Mouse (Mus musculus) intestine, postnatal 0 days (tissue): ENCODE data around the gene Slc35e3. TPM values are rescaled to one million over a fixed set of nuclear protein-coding genes. Genes with fewer than 3 reads are reported as not detected.

Source experiments
- ATAC-seq: fragments of 200-750 bp; cut with Nextera tagmentation; 2 replicates; pipeline ENCODE4 v1.8.0; 2017; ENCODE audit warnings: mild to moderate bottlenecking, moderate TSS enrichment, moderate library complexity
- H3K27ac ChIP-seq: fragments of 300-500 bp; sonication (generic); 2 replicates; pipeline ENCODE4 v1.5.1; 2014; ENCODE audit warnings: mild to moderate bottlenecking, low read depth, low read length, moderate library complexity
- H3K27me3 ChIP-seq: fragments of 300-500 bp; sonication (generic); replicated peaks from 2 replicates; pipeline ENCODE4 v1.6.1; 2014; ENCODE audit warnings: low read length, mixed read lengths; ENCODE audit not compliant: control insufficient read depth, insufficient read depth
- H3K36me3 ChIP-seq: fragments of 300-500 bp; sonication (generic); 2 replicates; pipeline ENCODE4 v1.6.1; 2014; ENCODE audit warnings: mild to moderate bottlenecking, moderate library complexity; ENCODE audit not compliant: control insufficient read depth, insufficient read depth
- H3K4me1 ChIP-seq: fragments of 300-500 bp; sonication (generic); replicated peaks from 2 replicates; pipeline ENCODE4 v1.6.1; 2014; ENCODE audit warnings: antibody characterized with exemption, low read length, mixed read lengths; ENCODE audit not compliant: control insufficient read depth, insufficient read depth
- H3K4me2 ChIP-seq: fragments of 300-500 bp; sonication (generic); replicated peaks from 2 replicates; pipeline ENCODE4 v1.6.1; 2014; ENCODE audit warnings: low read depth, mild to moderate bottlenecking, moderate library complexity
- H3K4me3 ChIP-seq: fragments of 300-500 bp; sonication (generic); 2 replicates; pipeline ENCODE4 v1.5.1; 2014; ENCODE audit warnings: low read depth, low read length
- H3K9ac ChIP-seq: fragments of 300-500 bp; sonication (generic); 2 replicates; pipeline ENCODE4 v1.6.1; 2014; ENCODE audit warnings: mild to moderate bottlenecking, low read depth, low read length
- H3K9me3 ChIP-seq: fragments of 300-500 bp; sonication (generic); 2 replicates; pipeline ENCODE4 v1.6.1; 2016; ENCODE audit warnings: mixed run types; ENCODE audit not compliant: control insufficient read depth
- CTCF ChIP-seq: sonication (generic); IDR thresholded peaks from 2 replicates; pipeline ENCODE4 v1.5.1; 2016; ENCODE audit warnings: low read depth, mild to moderate bottlenecking, control low read depth, antibody characterized with exemption, moderate library complexity
- WGBS: fragments of 180-500 bp; shearing (Covaris S2); extraction: QIAGEN DNeasy Blood & Tissue Kit; methylation state at CpG from one replicate; pipeline ENCODE4 v1.1.7; 2014; 5-methylcytosine and 5-hydroxymethylcytosine counted together
- polyA plus RNA-seq: library from polyadenylated mRNA; unstranded; fragments of >200 nt; fragmentation: Nextera tagmentation; extraction: Ambion mirVana; gene quantifications from 2 replicates; pipeline ENCODE4 v1.2.1, GENCODE M21; 2015

Gene Slc35e3
- polyA plus RNA-seq, 1 experiment from 2014 or later, result 13.5 TPM

DNA sequence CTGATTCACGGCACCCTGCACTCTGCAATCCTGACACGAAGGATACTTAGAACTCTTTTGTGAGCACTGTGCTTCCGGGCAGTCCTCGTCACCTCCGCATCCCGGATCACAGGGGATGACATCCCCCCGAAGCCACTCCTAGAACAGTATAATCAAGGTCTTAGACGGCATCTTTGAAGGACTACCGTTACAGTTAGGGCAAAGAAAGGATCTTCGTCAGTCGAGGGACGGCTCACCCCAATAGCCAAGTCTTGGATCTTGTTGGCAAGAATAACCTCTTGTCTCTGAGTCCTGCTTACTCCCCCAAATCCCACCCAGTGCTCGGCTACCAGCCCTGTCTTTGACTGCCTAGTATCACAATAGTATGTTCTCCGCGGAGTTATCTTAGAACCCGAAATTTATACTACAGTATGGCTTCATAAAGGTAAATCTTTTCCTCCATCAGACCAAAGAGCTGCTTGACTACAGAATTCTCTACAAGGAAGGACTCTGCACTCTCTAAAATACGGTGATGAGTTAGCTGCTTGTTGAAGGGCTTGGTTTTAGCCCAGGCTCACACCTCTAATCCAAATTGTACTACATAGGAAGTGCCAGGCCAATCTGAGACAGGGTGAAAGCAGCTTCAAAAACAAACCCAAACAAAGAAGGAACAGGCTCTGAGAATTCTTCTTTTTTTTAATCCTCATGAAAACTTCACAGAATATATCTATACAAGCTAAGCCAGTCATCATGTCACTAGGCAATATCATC is 44.4 kb upstream of the Slc35e3 start:
- H3K4me2 ChIP-seq, result no peak overlapping the region
- H3K4me1 ChIP-seq, result no peaks in the 10 kb centered on the region
- ATAC-seq, result no peak
- H3K4me3 ChIP-seq, result no peak overlapping the region
- H3K9me3 ChIP-seq, result no peaks in the 10 kb centered on the region
- 90% methylated on average over 17 of the region's 17 CpGs for WGBS
- H3K27ac ChIP-seq, result no peak overlapping the region
- no peak for TF ChIP-seq CTCF
- no peak overlapping the region for H3K9ac ChIP-seq
- H3K27me3 ChIP-seq, result no peaks in the 10 kb centered on the region
- peaks cover 7% of the 10 kb centered on the region for H3K36me3 ChIP-seq

DNA sequence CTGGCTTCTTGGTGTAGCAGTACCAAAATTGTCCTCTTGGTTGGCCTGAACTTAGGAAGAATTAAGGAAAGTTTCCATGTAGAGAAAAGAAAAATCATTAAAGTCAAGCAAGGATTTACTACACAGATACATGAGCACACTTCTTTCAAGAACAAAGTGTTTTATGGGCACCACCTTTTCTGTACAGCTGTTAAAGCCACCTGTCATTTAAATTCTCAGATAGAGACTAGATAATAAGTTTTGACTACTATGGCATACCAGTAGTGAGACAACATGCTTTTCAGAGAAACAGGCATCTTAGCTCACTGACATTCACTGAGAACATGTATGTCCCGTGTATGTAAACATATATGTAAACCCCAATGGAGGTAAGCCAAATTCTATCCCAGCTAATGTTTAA is 43.8 kb upstream of the Slc35e3 start:
- no peak overlapping the region for H3K4me2 ChIP-seq
- H3K4me3 ChIP-seq, result no peak overlapping the region
- WGBS, result 92% methylated on average over 1 of the region's 1 CpGs

DNA sequence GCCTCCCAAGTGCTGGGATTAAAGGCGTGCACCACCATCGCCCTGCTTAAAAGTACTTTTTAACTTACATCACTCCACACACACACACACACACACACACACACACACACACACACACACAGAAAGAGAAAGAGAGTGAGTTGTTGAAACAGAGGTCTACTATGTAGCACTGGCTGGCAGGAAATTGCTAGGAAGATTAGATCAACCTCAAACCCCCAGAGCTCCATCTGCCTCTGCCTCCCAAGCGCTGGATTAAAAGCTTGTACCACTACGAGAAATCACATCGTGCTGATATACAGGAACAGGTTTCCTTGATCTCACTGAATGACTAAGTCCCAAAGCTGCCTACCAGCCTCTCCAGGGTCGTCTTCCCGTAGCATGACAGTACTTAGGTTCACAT is 38.5 kb upstream of the Slc35e3 start:
- Histone ChIP-seq H3K36me3 (peaks cover 54% of the 10 kb centered on the region), H3K4me2 (no peak overlapping the region), H3K4me1 (no peaks in the 10 kb centered on the region), H3K4me3 (no peak overlapping the region), H3K9me3 (no peaks in the 10 kb centered on the region), H3K27me3 (no peaks in the 10 kb centered on the region), H3K27ac (no peak overlapping the region), H3K9ac (no peak overlapping the region)
- ATAC-seq, result no peak
- 93% methylated on average over 7 of the region's 7 CpGs for WGBS
- no peak for TF ChIP-seq CTCF

More for the DNA sequence above, 43.8 kb upstream of the Slc35e3 start:
- H3K9ac ChIP-seq, result no peak overlapping the region
- H3K4me1 ChIP-seq, result no peaks in the 10 kb centered on the region
- no peak for TF ChIP-seq CTCF
- peaks cover 13% of the 10 kb centered on the region for H3K36me3 ChIP-seq
- H3K27ac ChIP-seq, result no peak overlapping the region
- H3K27me3 ChIP-seq, result no peaks in the 10 kb centered on the region
- no peaks in the 10 kb centered on the region for H3K9me3 ChIP-seq
- no peak for ATAC-seq

DNA sequence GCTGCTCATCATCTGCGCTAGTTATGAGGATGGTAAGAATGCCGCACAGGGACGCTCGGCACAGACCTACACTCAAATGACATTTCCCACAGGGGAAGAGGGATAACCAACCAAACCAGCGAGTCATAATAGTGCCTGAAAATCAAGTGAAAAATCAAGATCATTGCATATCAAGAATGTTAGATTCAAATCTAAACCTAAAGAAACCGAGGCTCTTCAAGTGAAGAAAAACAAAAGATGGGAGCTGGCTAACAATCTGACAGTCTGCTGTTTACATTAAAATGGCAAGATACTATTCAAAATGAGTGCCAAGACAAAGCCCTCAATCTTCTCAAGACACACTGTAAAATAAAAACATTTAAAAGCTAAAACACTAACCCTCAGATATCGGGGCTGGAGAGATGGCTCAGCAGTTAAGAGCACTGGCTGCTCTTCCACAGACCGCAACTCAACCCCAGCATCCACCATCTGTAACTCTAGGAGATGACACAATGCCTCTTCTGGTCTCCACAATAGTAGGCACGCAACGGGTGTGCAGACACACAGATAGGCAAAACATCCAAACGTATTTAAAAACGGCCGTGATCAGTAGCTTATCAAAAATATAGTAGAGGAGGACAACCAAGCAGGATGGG is 37.7 kb upstream of the Slc35e3 start:
- H3K9me3 ChIP-seq, result no peaks in the 10 kb centered on the region
- H3K27ac ChIP-seq, result no peak overlapping the region
- H3K9ac ChIP-seq, result no peak overlapping the region
- H3K4me1 ChIP-seq, result no peaks in the 10 kb centered on the region
- H3K36me3 ChIP-seq, result peaks cover 61% of the 10 kb centered on the region
- no peak for ATAC-seq
- H3K4me3 ChIP-seq, result no peak overlapping the region
- no peaks in the 10 kb centered on the region for H3K27me3 ChIP-seq
- TF ChIP-seq CTCF, result no peak
- 93% methylated on average over 13 of the region's 13 CpGs for WGBS
- H3K4me2 ChIP-seq, result no peak overlapping the region

DNA sequence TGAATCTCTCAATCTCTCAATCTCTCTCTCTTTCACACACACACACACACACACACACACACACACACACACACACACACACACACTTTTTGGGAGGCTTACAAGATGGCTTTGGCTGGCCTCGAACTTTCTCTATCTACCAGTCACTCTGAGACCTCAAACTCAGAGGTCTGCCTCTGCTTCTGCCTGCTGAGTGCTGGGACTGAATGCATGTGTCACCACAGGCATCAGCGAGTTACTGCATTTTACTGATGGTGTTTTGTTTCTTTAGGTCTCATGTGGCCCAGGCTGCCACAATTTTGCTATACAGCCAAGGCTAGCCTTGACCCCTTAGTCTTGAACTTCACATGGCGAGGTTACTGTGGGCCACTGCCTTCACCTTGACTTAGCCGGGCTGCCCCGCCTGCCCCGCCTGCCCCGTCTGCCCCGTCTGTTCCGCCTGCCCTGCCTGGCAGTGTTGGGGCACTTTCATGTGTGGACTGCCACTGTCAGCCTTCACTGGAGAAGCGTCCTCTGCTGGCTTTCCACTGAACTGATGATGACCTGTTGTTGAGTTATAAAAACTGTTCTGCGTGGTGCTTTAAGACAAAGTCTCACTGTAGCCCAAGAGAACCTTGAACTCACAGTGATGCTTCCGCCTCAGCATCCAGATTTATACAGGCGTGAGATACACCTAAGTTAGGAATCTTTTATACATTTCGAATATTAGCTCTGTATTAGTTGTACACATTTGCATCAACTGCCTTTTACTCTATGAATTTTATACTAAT is 36.5 kb upstream of the Slc35e3 start:
- no peaks in the 10 kb centered on the region for H3K27me3 ChIP-seq

DNA sequence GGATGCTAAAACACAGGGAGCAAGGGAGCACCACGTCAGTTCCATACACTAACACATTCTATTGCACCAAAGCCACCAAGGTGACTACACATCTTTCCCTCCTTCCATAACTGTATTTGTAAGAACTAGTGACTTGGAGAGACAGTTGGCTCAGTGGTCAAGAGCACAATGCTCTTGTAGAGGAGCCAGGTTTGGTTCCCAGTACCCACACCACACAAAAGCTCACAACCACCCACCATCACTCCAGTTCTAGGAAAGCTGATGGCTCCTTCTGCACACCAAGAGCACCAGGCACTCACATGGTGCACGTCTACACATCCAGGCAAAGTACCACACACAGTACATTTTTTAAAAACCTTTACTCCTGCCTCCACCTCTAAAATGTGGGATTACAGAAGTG is 35.9 kb upstream of the Slc35e3 start:
- Histone ChIP-seq H3K9ac (no peak overlapping the region), H3K27me3 (no peaks in the 10 kb centered on the region), H3K4me3 (no peak overlapping the region), H3K36me3 (peaks cover 63% of the 10 kb centered on the region), H3K4me2 (no peak overlapping the region), H3K9me3 (no peaks in the 10 kb centered on the region), H3K4me1 (no peaks in the 10 kb centered on the region), H3K27ac (no peak overlapping the region)
- ATAC-seq, result no peak
- no peak for TF ChIP-seq CTCF
- 87% methylated on average over 2 of the region's 2 CpGs for WGBS

More for the DNA sequence above, 36.5 kb upstream of the Slc35e3 start:
- H3K36me3 ChIP-seq, result peaks cover 63% of the 10 kb centered on the region
- H3K9ac ChIP-seq, result no peak overlapping the region
- 87% methylated on average over 14 of the region's 14 CpGs for WGBS
- H3K27ac ChIP-seq, result no peak overlapping the region
- H3K4me3 ChIP-seq, result no peak overlapping the region
- no peaks in the 10 kb centered on the region for H3K9me3 ChIP-seq
- H3K4me2 ChIP-seq, result no peak overlapping the region
- ATAC-seq, result no peak
- TF ChIP-seq CTCF, result no peak; the same call in 1 of the 2 replicates
- H3K4me1 ChIP-seq, result no peaks in the 10 kb centered on the region
